Mouse (Mus musculus) ES-E14 (cell line): ENCODE results near the gene Ltk. TPM values are rescaled to one million over a fixed set of nuclear protein-coding genes. Genes with fewer than 3 reads are reported as not detected.

Experiments used
- DNase-seq: peaks from one replicate; pipeline ENCODE4 v3.0.0-alpha.2; 2013; ENCODE audit warnings: low read depth, low spot score
- H3K27ac ChIP-seq: 2 replicates; pipeline ENCODE4 v1.5.1; 2012; ENCODE audit warnings: low read depth, mild to moderate bottlenecking, low read length, moderate library complexity, mixed read lengths; ENCODE audit not compliant: poor library complexity, insufficient read depth, severe bottlenecking
- H3K36me3 ChIP-seq: 2 replicates; pipeline ENCODE4 v1.6.1; 2012; ENCODE audit warnings: mild to moderate bottlenecking, low read length, moderate library complexity, mixed read lengths; ENCODE audit not compliant: control insufficient read depth, poor library complexity, insufficient read depth, severe bottlenecking
- H3K4me1 ChIP-seq, 2 experiments: fragments of 150-350 bp in 1 of 2; sonication (generic) in 1 of 2; 2 replicates each; pipeline ENCODE4 v1.6.1; 2012; ENCODE audit warnings: low read length in 2 of 2, mild to moderate bottlenecking in 1 of 2, mixed read lengths in 1 of 2; ENCODE audit not compliant: control insufficient read depth in 2 of 2, insufficient read depth in 2 of 2, poor library complexity in 1 of 2
- H3K4me3 ChIP-seq, 2 experiments: fragments of 150-350 bp in 1 of 2; sonication (generic) in 1 of 2; 2 replicates each; pipeline ENCODE4 v1.5.1; 2012; ENCODE audit warnings: low read length in 2 of 2, low read depth in 1 of 2, mild to moderate bottlenecking in 1 of 2, mixed read lengths in 1 of 2; ENCODE audit not compliant: insufficient read depth in 1 of 2, poor library complexity in 1 of 2, severe bottlenecking in 1 of 2
- H3K9ac ChIP-seq: 2 replicates; pipeline ENCODE4 v1.6.1; 2012; ENCODE audit warnings: low read depth, mild to moderate bottlenecking, low read length, mixed read lengths; ENCODE audit not compliant: poor library complexity, insufficient read depth, severe bottlenecking
- H3K9me3 ChIP-seq: fragments of 150-350 bp; sonication (generic); 2 replicates; pipeline ENCODE4 v1.6.1; 2012; ENCODE audit warnings: low read depth, mild to moderate bottlenecking, low read length; ENCODE audit not compliant: control insufficient read depth, insufficient read depth
- CHD2 ChIP-seq: IDR thresholded peaks from 2 replicates; pipeline ENCODE4 v1.6.1; 2014; ENCODE audit warnings: mild to moderate bottlenecking, low read depth, low read length, inconsistent platforms
- HCFC1 ChIP-seq: IDR thresholded peaks from 2 replicates; pipeline ENCODE4 v1.6.1; 2012; ENCODE audit warnings: low read length, inconsistent platforms, borderline replicate concordance; ENCODE audit not compliant: insufficient read depth
- MAFK ChIP-seq: IDR thresholded peaks from 2 replicates; pipeline ENCODE4 v1.6.1; 2014; ENCODE audit warnings: mild to moderate bottlenecking, low read depth, low read length, inconsistent platforms; ENCODE audit not compliant: insufficient read depth
- ZC3H11A ChIP-seq: IDR thresholded peaks from 2 replicates; pipeline ENCODE4 v1.6.1; 2012; ENCODE audit warnings: low read depth, mild to moderate bottlenecking, inconsistent platforms, low read length, borderline replicate concordance
- ZNF384 ChIP-seq: IDR thresholded peaks from 2 replicates; pipeline ENCODE4 v1.6.1; 2012; ENCODE audit warnings: low read depth, low read length, inconsistent platforms
- in situ Hi-C, 2 experiments: fragments of 600-800 bp; cut with MboI; formaldehyde crosslinking; loops; one replicate each; pipeline ENCODE4 v1.15.1; 2025; ENCODE audit warnings: low sequenced_read_pairs in 2 of 2, inconsistent platforms in 1 of 2; ENCODE audit not compliant: unreplicated experiment in 2 of 2
- total RNA-seq: library from RNA; depleted of rRNA; stranded (reverse); fragments of 300-350 nt; gene quantifications from 2 replicates; pipeline ENCODE4 v1.2.3, GENCODE M21; 2012

The Ltk gene
- total RNA-seq, 1 experiment: 0.85 TPM

DNA sequence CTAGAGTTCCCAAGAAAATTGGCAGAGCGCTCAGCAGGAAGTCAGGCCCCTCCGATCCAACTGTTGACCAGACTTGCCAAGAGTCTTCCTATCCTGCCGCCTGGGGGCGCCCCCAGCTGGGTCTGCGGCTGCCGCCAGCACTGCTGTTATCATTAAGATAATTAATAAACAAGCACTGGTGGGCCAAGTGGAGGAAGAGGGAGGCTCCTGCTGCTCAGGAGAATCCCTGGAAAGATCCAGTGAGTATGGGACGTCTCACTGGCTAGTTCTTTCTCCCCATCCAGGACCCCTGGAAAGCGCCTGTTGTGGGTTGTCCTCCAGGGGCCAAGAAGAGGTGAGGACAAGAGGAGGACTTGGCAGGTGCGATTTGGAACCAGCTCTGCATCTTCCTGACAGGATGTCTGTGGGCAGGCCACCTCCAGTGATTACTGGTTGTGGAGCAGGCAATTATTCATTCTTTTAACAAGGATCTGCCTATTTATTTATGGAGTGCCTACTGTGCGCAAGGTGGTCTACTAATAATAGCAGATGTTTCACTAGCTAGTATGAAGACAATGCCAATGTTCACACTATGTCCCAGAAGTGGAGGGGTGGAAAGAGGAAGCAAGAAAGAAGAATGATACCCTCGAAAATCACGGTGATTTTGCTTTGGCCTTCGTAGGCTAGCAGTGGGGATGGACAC, 38.2 kb upstream of the Ltk start:
- in situ Hi-C loops: no loop called here
- TF ChIP-seq HCFC1 (no peak), ZNF384 (no peak), MAFK (no peak), CHD2 (no peak), ZC3H11A (0 out of 2 replicates have a peak, but pooled peaks have one; percentile 4)
- Histone ChIP-seq H3K4me3 (peak overlapping the region; percentile 88 to 92; a peak in 2 of 4 replicates), H3K4me1 (peaks cover 13 to 27% of the 10 kb centered on the region in 2 experiments; a peak in 3 of 4 replicates), H3K9ac (no peak overlapping the region), H3K27ac (no peak overlapping the region), H3K9me3 (no peaks in the 10 kb centered on the region), H3K36me3 (peaks cover 2% of the 10 kb centered on the region; the same call in 1 of the 2 replicates)
- DNase-seq: no peak

DNA sequence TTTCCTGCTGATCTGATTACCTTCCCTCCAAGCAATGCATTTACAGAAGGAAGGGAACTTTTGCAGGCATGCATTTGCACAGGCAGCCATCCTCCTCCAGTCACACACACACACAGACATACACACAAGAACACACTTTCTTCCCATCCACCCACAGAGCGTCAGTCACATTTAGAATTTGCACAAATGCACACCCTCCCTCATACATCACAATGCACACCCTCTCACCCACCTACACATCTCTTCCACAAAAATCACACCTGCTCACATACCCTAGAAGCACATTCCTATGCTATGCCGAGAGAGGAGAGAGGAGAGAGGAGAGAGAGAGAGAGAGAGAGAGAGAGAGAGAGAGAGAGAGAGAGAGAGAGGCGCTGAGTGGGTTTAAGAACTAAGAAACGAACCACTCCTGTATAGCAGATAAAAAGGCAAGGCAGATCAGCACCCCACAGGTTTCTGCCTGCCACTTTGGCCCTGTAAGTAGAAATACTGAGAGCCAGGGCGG, 37.1 kb upstream of the Ltk start, which contains the start of gene Tyro3:
Gene Tyro3 (plus strand): TSS at position 455 of the 505 bp plus-strand sequence.
- in situ Hi-C loops: no loop called here
- Histone ChIP-seq H3K9me3 (no peaks in the 10 kb centered on the region), H3K36me3 (peaks cover 2% of the 10 kb centered on the region; the same call in 1 of the 2 replicates), H3K27ac (no peak within 1 kb of the TSS), H3K4me3 (no peak within 1 kb of the TSS), H3K9ac (no peak within 1 kb of the TSS), H3K4me1 (peaks cover 8 to 19% of the 10 kb centered on the region in 2 experiments; a peak in 3 of 4 replicates)
- no peak for DNase-seq
- TF ChIP-seq HCFC1: no peak
- no peak for TF ChIP-seq ZC3H11A
- TF ChIP-seq CHD2: no peak
- TF ChIP-seq MAFK: no peak
- no peak for TF ChIP-seq ZNF384

DNA sequence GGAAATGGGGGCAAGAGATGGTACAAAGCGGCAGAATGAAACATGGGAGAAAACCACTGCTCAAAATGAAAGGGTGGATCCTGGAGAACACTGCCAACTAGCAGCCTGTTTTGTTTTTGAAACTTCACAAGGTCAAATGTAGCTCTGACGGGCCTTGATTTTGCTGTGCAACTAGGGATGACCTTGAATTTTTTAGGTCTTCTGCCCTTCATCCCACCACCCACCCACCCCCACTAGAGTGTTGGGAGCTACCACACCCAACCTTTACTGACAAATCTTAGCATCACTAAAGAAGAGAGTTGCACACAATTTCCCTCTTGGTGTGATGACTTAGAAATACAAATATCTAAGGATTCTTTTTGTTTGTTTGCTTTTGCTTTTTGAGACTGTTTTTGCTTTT, 29.8 kb upstream of the Ltk start:
- Histone ChIP-seq H3K4me3 (no peak overlapping the region), H3K4me1 (peaks cover 0 to 2% of the 10 kb centered on the region in 2 experiments; a peak in 2 of 4 replicates), H3K27ac (peak overlapping the region; percentile 17; the same call in 1 of the 2 replicates), H3K36me3 (peaks cover 2% of the 10 kb centered on the region; the same call in 1 of the 2 replicates), H3K9ac (no peak overlapping the region), H3K9me3 (no peaks in the 10 kb centered on the region)
- no peak for TF ChIP-seq MAFK
- no peak for TF ChIP-seq ZC3H11A
- no peak for DNase-seq
- in situ Hi-C loops: no loop called here

DNA sequence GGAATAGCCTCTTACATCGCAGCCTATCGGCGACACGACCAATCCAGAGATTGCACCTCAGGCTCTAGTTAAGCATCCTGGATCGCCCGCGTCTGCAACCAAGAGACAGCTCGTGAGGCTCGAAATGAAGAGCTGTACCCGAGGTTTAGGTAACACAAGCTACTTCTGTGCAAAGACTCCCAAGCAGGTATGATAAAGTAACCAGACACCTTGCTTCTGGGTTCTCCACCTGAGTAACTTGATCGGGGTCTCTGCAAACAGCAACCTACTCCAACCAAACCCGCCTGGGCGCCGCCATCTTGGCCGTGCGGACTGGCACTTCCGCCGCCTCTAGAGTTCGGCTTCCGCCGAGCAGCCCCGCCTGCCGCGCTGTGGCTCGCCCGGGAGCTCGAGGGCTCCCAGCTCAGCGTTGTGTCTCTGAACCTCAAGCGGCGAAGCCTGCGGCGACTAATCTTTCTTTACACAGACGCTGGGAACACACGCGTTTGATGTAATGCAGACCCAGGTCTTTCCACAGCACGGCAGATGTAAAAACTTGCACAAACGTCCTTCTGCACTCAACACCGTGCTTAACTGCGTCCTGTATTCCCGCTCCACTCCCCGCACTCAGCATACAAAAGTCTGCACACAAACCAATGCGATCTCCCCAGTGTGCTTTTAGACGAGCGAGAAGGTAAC, 27.1 kb upstream of the Ltk start, which contains the start of gene Rpap1:
Gene Rpap1 (minus strand): TSS at position 332 of the 678 bp plus-strand sequence.
- peak within 1 kb of the TSS; percentile 81 for H3K27ac ChIP-seq
- peaks cover 2% of the 10 kb centered on the region in 2 experiments; a peak in 3 of 4 replicates for H3K4me1 ChIP-seq
- H3K4me3 ChIP-seq: peak within 1 kb of the TSS; percentile 91 to 98
- peaks cover 13% of the 10 kb centered on the region for H3K36me3 ChIP-seq
- in situ Hi-C loops: no loop called here
- no peak for DNase-seq
- no peaks in the 10 kb centered on the region for H3K9me3 ChIP-seq
- TF ChIP-seq ZNF384: no peak
- TF ChIP-seq ZC3H11A: no peak
- TF ChIP-seq CHD2: no peak
- TF ChIP-seq HCFC1: 0 out of 2 replicates have a peak, but pooled peaks have one; percentile 73
- TF ChIP-seq MAFK: no peak
- H3K9ac ChIP-seq: peak within 1 kb of the TSS; percentile 83
